8 mouse cellular contexts compared by ENCODE assay signal in the genomic region with DNA sequence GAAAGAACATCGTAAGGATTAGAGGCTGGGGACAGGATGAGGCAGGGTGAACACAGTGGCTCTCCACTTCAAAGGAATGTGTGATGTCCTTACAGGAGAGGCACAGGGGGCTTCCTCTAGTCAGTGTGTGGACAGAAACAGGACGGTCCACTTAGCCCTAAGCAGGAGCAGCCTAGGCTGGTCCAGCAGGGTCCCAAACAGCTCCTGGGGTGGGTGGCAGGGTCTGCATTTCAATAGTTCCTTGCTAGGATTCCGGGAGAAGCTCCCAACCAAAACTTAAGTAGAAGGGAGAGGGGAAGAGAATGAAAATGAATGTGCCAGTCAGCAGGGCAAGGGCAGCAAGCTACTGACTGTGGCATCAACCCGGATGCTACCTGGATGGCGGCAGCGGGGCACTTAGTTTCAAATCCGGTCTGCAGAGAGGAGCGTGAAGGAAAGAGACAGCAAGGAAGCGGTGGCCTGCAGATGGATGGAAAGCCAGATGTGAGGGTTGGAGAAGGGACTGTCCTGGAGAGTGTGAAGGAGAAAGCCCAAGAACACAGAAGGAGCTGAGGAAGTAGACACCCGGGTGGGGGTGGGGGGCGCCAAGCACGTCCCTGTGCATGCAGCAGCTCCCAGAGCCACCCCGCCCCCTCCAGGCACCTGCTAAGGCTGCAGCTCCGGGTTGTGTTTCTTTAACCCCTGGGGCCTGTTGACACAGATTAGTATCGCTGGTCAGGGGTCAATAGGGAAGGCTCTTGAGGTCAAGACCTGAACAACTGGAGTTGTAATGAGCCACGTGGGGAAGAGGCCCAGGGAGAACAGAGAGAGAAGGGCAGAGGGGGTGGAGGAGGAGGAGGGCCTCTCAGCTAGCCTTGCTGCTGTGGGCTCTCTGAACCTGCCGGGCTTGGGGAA. TPM values are rescaled to one million over a fixed set of nuclear protein-coding genes. Genes with fewer than 3 reads are reported as not detected.
DNase-seq lines count a peak whose midpoint lies in the region; ATAC-seq and TF ChIP-seq lines count a peak whose summit lies in the region.

No protein-coding gene starts in this region.

- H3K9ac ChIP-seq in embryonic facial prominence, embryonic 11.5 days (replicated peaks; ENCODE audit: low read length) = peak overlapping the region; percentile 32
- H3K9ac ChIP-seq in midbrain, embryonic 14.5 days (replicated peaks; ENCODE audit: low read length) = no peak overlapping the region

- ATAC-seq in embryonic facial prominence, embryonic 11.5 days (replicated peaks; ENCODE audit: insufficient number of reproducible peaks, low FRiP score, low TSS enrichment, low read depth) = no peak
- peak; percentile 61 for ATAC-seq in inflammation-experienced regulatory T-cells, adult 6 months
- no peak for ATAC-seq in midbrain, embryonic 14.5 days (ENCODE audit: low FRiP score, low TSS enrichment)

- under 1% methylated on average over 17 of the region's 17 CpGs for WGBS in embryonic facial prominence, embryonic 11.5 days
- WGBS in midbrain, embryonic 14.5 days = 6% methylated on average over 17 of the region's 17 CpGs

- no peaks in the 10 kb centered on the region for H3K9me3 ChIP-seq in embryonic facial prominence, embryonic 11.5 days (replicated peaks; ENCODE audit: control insufficient read depth, low read length)
- no peaks in the 10 kb centered on the region for H3K9me3 ChIP-seq in midbrain, embryonic 14.5 days (ENCODE audit: control insufficient read depth, low read length)

- no peaks in the 10 kb centered on the region for H3K36me3 ChIP-seq in embryonic facial prominence, embryonic 11.5 days (replicated peaks; ENCODE audit: control insufficient read depth, insufficient read depth, low read depth, low read length)
- no peaks in the 10 kb centered on the region for H3K36me3 ChIP-seq in midbrain, embryonic 14.5 days (ENCODE audit: control insufficient read depth, insufficient read depth, low read length)

- peak overlapping the region; percentile 60 for H3K27ac ChIP-seq in layer of hippocampus, adult 2 months
- H3K27ac ChIP-seq in embryonic facial prominence, embryonic 11.5 days (replicated peaks; ENCODE audit: low read depth, low read length) = peak overlapping the region; percentile 99
- peak overlapping the region; percentile 66 for H3K27ac ChIP-seq in midbrain, embryonic 14.5 days (replicated peaks; ENCODE audit: low read depth, low read length)

- peaks cover 46% of the 10 kb centered on the region for H3K4me1 ChIP-seq in embryonic facial prominence, embryonic 11.5 days (ENCODE audit: control insufficient read depth, insufficient read depth, low read length)
- peaks cover 43% of the 10 kb centered on the region for H3K4me1 ChIP-seq in midbrain, embryonic 14.5 days (ENCODE audit: control insufficient read depth, insufficient read depth, low read length)

- H3K4me3 ChIP-seq in layer of hippocampus, adult 2 months = no peak overlapping the region
- H3K4me3 ChIP-seq in embryonic facial prominence, embryonic 11.5 days (ENCODE audit: low read depth, low read length) = no peak overlapping the region
- no peak overlapping the region for H3K4me3 ChIP-seq in midbrain, embryonic 14.5 days (replicated peaks; ENCODE audit: low read depth, low read length)

- TF ChIP-seq CTCF in layer of hippocampus, adult 2 months (conservative IDR thresholded peaks at IDR 0.05) = no peak; the same call in 1 of the 2 replicates

- DNase-seq in layer of hippocampus, adult 2 months (ENCODE audit: low spot score in 2 of 2) = no peak
- DNase-seq in layer of hippocampus, adult 9-11 months = no peak
- DNase-seq in embryonic facial prominence, embryonic 11.5 days (ENCODE audit: low spot score) = peak; percentile 75
- DNase-seq in midbrain, embryonic 14.5 days = no peak
- no peak for DNase-seq in ovary, postnatal 10 days (ENCODE audit: low spot score)
- DNase-seq in urinary bladder, postnatal 36 days (ENCODE audit: low spot score in 2 of 2) = no peak
- DNase-seq in urinary bladder, postnatal 10 days (ENCODE audit: low spot score) = no peak

- H3K27me3 ChIP-seq in embryonic facial prominence, embryonic 11.5 days (ENCODE audit: control insufficient read depth, insufficient read depth, low read length) = peaks cover 45% of the 10 kb centered on the region
- peaks cover 70% of the 10 kb centered on the region for H3K27me3 ChIP-seq in midbrain, embryonic 14.5 days (ENCODE audit: control insufficient read depth, insufficient read depth, low read length)

- H3K4me2 ChIP-seq in embryonic facial prominence, embryonic 11.5 days (ENCODE audit: low read depth, low read length) = no peak overlapping the region
- no peak overlapping the region for H3K4me2 ChIP-seq in midbrain, embryonic 14.5 days (ENCODE audit: low read length)

RNA-seq across cellular contexts. Expression of gene G430095P16Rik, which starts 22.5 kb away (rescaled TPM):
- total RNA-seq in layer of hippocampus, adult 2 months (2021) = under 1 TPM in 1 of 2 experiments, not detected in 1; 0.54 TPM
- polyA plus RNA-seq in embryonic facial prominence, embryonic 11.5 days (2014; fragmentation: Nextera tagmentation; extraction: Ambion mirVana) = 3.6 and 5.7 TPM in 2 replicates
- polyA plus RNA-seq in inflammation-experienced regulatory T-cells, adult 6 months (2017; shearing (Covaris generic)) = 10 to 100 TPM; 11.7 to 25.0 (median 21.7) TPM
- 0.67 and 0.91 TPM in 2 replicates for polyA plus RNA-seq in midbrain, embryonic 14.5 days (2014; fragmentation: Nextera tagmentation; extraction: Ambion mirVana)

RNA-seq across cellular contexts. Expression of gene Lyl1, which starts 44.0 kb away (rescaled TPM):
- total RNA-seq in layer of hippocampus, adult 2 months (2021) = 1 to 10 TPM; 2.3 to 2.6 TPM
- polyA plus RNA-seq in embryonic facial prominence, embryonic 11.5 days (2014; fragmentation: Nextera tagmentation; extraction: Ambion mirVana) = 4.6 and 5.3 TPM in 2 replicates
- 1 to 10 TPM in 2 of 3 experiments, under 1 TPM in 1; 0.20 to 2.7 (median 1.3) TPM for polyA plus RNA-seq in inflammation-experienced regulatory T-cells, adult 6 months (2017; shearing (Covaris generic))
- polyA plus RNA-seq in midbrain, embryonic 14.5 days (2014; fragmentation: Nextera tagmentation; extraction: Ambion mirVana) = 1.5 and 3.8 TPM in 2 replicates

RNA-seq across cellular contexts. Expression of gene Nfix, which starts 54.9 kb away (rescaled TPM):
- 100 to 1,000 TPM; 408 to 482 TPM for total RNA-seq in layer of hippocampus, adult 2 months (2021)
- 5.9 and 6.8 TPM in 2 replicates for polyA plus RNA-seq in embryonic facial prominence, embryonic 11.5 days (2014; fragmentation: Nextera tagmentation; extraction: Ambion mirVana)
- 1 to 10 TPM in 2 of 3 experiments, under 1 TPM in 1; 0.92 to 6.3 (median 3.1) TPM for polyA plus RNA-seq in inflammation-experienced regulatory T-cells, adult 6 months (2017; shearing (Covaris generic))
- polyA plus RNA-seq in midbrain, embryonic 14.5 days (2014; fragmentation: Nextera tagmentation; extraction: Ambion mirVana) = 45.9 and 49.8 TPM in 2 replicates

RNA-seq across cellular contexts. Expression of gene Nacc1, which starts 57.6 kb away (rescaled TPM):
- total RNA-seq in layer of hippocampus, adult 2 months (2021) = 10 to 100 TPM; 91.8 to 93.9 TPM
- 21.0 and 21.1 TPM in 2 replicates for polyA plus RNA-seq in embryonic facial prominence, embryonic 11.5 days (2014; fragmentation: Nextera tagmentation; extraction: Ambion mirVana)
- 1 to 10 TPM; 9.2 to 9.5 (median 9.4) TPM for polyA plus RNA-seq in inflammation-experienced regulatory T-cells, adult 6 months (2017; shearing (Covaris generic))
- 19.1 and 20.2 TPM in 2 replicates for polyA plus RNA-seq in midbrain, embryonic 14.5 days (2014; fragmentation: Nextera tagmentation; extraction: Ambion mirVana)

RNA-seq across cellular contexts. Expression of gene Trmt1, which starts 59.2 kb away (rescaled TPM):
- total RNA-seq in layer of hippocampus, adult 2 months (2021) = 100 to 1,000 TPM; 109 to 113 TPM
- 61.5 and 64.7 TPM in 2 replicates for polyA plus RNA-seq in embryonic facial prominence, embryonic 11.5 days (2014; fragmentation: Nextera tagmentation; extraction: Ambion mirVana)
- 10 to 100 TPM; 28.0 to 61.1 (median 55.5) TPM for polyA plus RNA-seq in inflammation-experienced regulatory T-cells, adult 6 months (2017; shearing (Covaris generic))
- polyA plus RNA-seq in midbrain, embryonic 14.5 days (2014; fragmentation: Nextera tagmentation; extraction: Ambion mirVana) = 56.9 and 59.6 TPM in 2 replicates
